Mouse (Mus musculus) spleen, adult 12 weeks (tissue): ENCODE results near the gene Olfr916.

Source experiments
- DNase-seq: peaks from one replicate; pipeline ENCODE4 v3.0.0; 2022; ENCODE audit warnings: low spot score

Olfr916 gene

GRCm38 (mm10) chr9:38659775-38660174, at the start of gene Olfr916:
Gene Olfr916, minus strand, starts transcription at chr9:38659875.
- DNase-seq = no peak

- DNase-seq = no peak
Observed at GRCm38 (mm10) chr9:38674501-38674900, 14.8 kb upstream of the Olfr916 start, which contains the start of gene Olfr918. Gene Olfr918, minus strand, starts transcription at chr9:38674601.

GRCm38 (mm10) chr9:38672887-38673286, 13.2 kb upstream of the Olfr916 start:
- no peak for DNase-seq

DNA sequence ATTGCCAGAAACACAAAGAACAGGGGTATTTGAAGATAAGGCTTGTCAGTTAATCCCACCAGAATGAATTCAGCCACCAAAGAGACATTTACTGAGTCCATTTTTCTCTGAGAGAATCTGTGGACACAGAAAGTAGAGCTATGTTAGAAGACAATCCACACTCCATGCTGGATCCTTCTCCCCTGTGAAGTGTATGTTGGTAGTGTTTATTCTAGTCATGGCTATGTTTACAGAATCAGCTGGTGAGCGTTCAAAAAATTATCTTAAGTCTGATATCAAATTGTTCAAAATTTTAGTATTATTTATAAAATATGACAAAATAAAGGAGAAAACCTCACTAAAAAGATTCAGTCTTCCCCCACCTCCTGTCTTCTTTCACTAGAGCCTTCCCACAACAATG, 6.1 kb upstream of the Olfr916 start, which contains the start of gene Olfr917:
TSS of gene Olfr917 (minus strand) at position 101 of the 400 bp plus-strand sequence.
- DNase-seq = no peak

DNA sequence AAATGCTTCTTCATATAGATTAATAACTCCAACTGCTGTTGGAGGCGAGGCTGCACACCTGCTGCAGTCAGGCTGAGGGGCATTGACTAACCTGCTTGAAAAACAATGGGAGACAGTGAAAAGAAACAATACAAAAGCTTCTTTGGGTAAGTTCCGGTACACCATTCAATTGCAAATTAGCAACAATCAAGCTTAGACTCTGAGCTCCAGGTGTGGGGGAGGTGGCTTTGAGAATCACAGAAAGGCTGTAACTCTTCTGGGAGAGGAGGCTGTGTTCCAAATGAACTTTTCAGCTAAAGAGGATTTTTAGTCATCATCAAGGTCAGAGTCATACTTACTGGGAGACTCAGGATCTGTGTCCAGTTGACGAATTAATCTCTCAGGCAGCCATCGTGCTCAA, 27.3 kb downstream of the Olfr916 start:
- DNase-seq = no peak
